Mouse (Mus musculus) heart, embryonic 14.5 days (tissue): ENCODE data around the gene Colgalt1. TPM values are rescaled to one million over a fixed set of nuclear protein-coding genes. Genes with fewer than 3 reads are reported as not detected.

Source experiments
- ATAC-seq: fragments of 200-750 bp; cut with Nextera tagmentation; 2 replicates; pipeline ENCODE4 v1.8.0; 2017; ENCODE audit warnings: low read depth, moderate TSS enrichment; ENCODE audit not compliant: insufficient number of reproducible peaks, insufficient read depth, low FRiP score
- H3K27ac ChIP-seq, 2 experiments: fragments of 200-500 bp in 1 of 2; fragments of 300-500 bp in 1 of 2; sonication (generic) in 1 of 2; replicated peaks in 1 of 2; 2 replicates each; pipeline ENCODE4 v1.5.1; 2012 to 2014; ENCODE audit warnings: low read depth in 2 of 2, low read length in 2 of 2, control low read depth in 1 of 2, mild to moderate bottlenecking in 1 of 2, mixed read lengths in 1 of 2; ENCODE audit not compliant: control insufficient read depth in 1 of 2, insufficient read depth in 1 of 2
- H3K27me3 ChIP-seq: fragments of 300-500 bp; sonication (generic); 2 replicates; pipeline ENCODE4 v1.6.1; 2014; ENCODE audit warnings: mild to moderate bottlenecking, low read length, control low read depth; ENCODE audit not compliant: control insufficient read depth, insufficient read depth
- H3K36me3 ChIP-seq: fragments of 300-500 bp; sonication (generic); 2 replicates; pipeline ENCODE4 v1.6.1; 2014; ENCODE audit warnings: mild to moderate bottlenecking, control low read depth, low read length, mixed read lengths; ENCODE audit not compliant: control insufficient read depth, insufficient read depth
- H3K4me1 ChIP-seq, 2 experiments: fragments of 200-500 bp in 1 of 2; fragments of 300-500 bp in 1 of 2; sonication (generic) in 1 of 2; 2 replicates each; pipeline ENCODE4 v1.6.1; 2012 to 2014; ENCODE audit warnings: low read length in 2 of 2, control low read depth in 1 of 2, mixed read lengths in 1 of 2; ENCODE audit not compliant: control insufficient read depth in 2 of 2, insufficient read depth in 2 of 2
- H3K4me2 ChIP-seq: fragments of 300-500 bp; sonication (generic); 2 replicates; pipeline ENCODE4 v1.6.1; 2014; ENCODE audit warnings: mild to moderate bottlenecking, low read length
- H3K4me3 ChIP-seq, 2 experiments: fragments of 200-500 bp in 1 of 2; fragments of 300-500 bp in 1 of 2; sonication (generic) in 1 of 2; 2 replicates each; pipeline ENCODE4 v1.5.1; 2012 to 2014; ENCODE audit warnings: low read length in 2 of 2, mild to moderate bottlenecking in 2 of 2, control low read depth in 1 of 2, low read depth in 1 of 2, moderate library complexity in 1 of 2; ENCODE audit not compliant: control insufficient read depth in 1 of 2, insufficient read depth in 1 of 2
- H3K9ac ChIP-seq: fragments of 300-500 bp; sonication (generic); 2 replicates; pipeline ENCODE4 v1.6.1; 2014; ENCODE audit warnings: mild to moderate bottlenecking, low read length
- H3K9me3 ChIP-seq: fragments of 300-500 bp; sonication (generic); 2 replicates; pipeline ENCODE4 v1.6.1; 2016; ENCODE audit warnings: low read length, control low read depth; ENCODE audit not compliant: control insufficient read depth
- WGBS: fragments of 180-500 bp; shearing (Covaris S2); extraction: QIAGEN DNeasy Blood & Tissue Kit; methylation state at CpG from one replicate; pipeline ENCODE4 v1.1.7; 2014; 5-methylcytosine and 5-hydroxymethylcytosine counted together
- polyA plus RNA-seq: library from polyadenylated mRNA; unstranded; fragments of >200 nt; fragmentation: Nextera tagmentation; extraction: Ambion mirVana; gene quantifications from 2 replicates; pipeline ENCODE4 v1.2.1, GENCODE M21; 2014

The Colgalt1 gene
- polyA plus RNA-seq, 1 experiment from 2014 or later: 61.6 TPM

GRCm38 (mm10) chr8:71597451-71597850 is 13.3 kb upstream of the Colgalt1 start, which contains the start of gene Fam129c:
Gene Fam129c, plus strand, starts transcription at chr8:71597648.
- Histone ChIP-seq H3K27ac (no peak within 1 kb of the TSS), H3K4me3 (no peak within 1 kb of the TSS), H3K27me3 (peaks cover 20% of the 10 kb centered on the region), H3K9me3 (no peaks in the 10 kb centered on the region), H3K36me3 (peaks cover 11% of the 10 kb centered on the region; the same call in 1 of the 2 replicates), H3K4me1 (peaks cover 7 to 15% of the 10 kb centered on the region in 2 experiments; a peak in 3 of 4 replicates), H3K4me2 (no peak within 1 kb of the TSS), H3K9ac (no peak within 1 kb of the TSS)
- WGBS: 80% methylated on average over 3 of the region's 3 CpGs
- no peak for ATAC-seq

DNA sequence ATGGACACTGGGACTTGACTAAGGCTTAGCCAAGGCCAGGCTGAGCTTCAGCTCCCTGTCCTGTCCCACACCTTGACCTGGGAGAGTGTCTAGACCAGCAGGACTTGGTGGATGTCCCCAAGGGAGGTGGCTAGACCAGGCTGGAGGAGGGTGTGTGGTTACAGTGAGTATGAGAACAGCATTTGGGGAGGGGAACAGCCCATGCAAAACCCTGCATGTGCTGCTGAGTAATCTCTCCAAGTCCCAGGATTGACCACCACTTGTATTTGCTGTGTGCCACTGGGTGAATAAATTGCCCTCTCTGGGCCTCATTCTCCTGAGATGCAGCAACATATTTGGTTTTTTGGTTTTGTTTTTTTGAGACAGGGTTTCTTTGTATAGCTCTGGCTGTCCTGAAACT is 12.4 kb upstream of the Colgalt1 start:
- no peak overlapping the region for H3K4me3 ChIP-seq
- H3K4me2 ChIP-seq: no peak overlapping the region
- no peak overlapping the region for H3K9ac ChIP-seq
- H3K27ac ChIP-seq: no peak overlapping the region
- no peak for ATAC-seq
- no peaks in the 10 kb centered on the region for H3K9me3 ChIP-seq
- H3K4me1 ChIP-seq: peaks cover 9 to 13% of the 10 kb centered on the region in 2 experiments; a peak in 3 of 4 replicates
- peaks cover 11% of the 10 kb centered on the region; the same call in 1 of the 2 replicates for H3K36me3 ChIP-seq
- peaks cover 27% of the 10 kb centered on the region for H3K27me3 ChIP-seq

GRCm38 (mm10) chr8:71598841-71599240 is 12.0 kb upstream of the Colgalt1 start:
- no peak overlapping the region for H3K9ac ChIP-seq
- H3K4me1 ChIP-seq: peaks cover 9 to 12% of the 10 kb centered on the region in 2 experiments; a peak in 3 of 4 replicates
- peaks cover 32% of the 10 kb centered on the region for H3K27me3 ChIP-seq
- H3K4me2 ChIP-seq: no peak overlapping the region
- no peak overlapping the region for H3K27ac ChIP-seq
- H3K9me3 ChIP-seq: no peaks in the 10 kb centered on the region
- ATAC-seq: no peak
- H3K36me3 ChIP-seq: peaks cover 11% of the 10 kb centered on the region; the same call in 1 of the 2 replicates
- WGBS: 89% methylated on average over 5 of the region's 5 CpGs
- no peak overlapping the region for H3K4me3 ChIP-seq

GRCm38 (mm10) chr8:71601939-71602665 is 8.7 kb upstream of the Colgalt1 start:
- peaks cover 9 to 12% of the 10 kb centered on the region in 2 experiments; a peak in 3 of 4 replicates for H3K4me1 ChIP-seq
- H3K4me3 ChIP-seq: peak overlapping the region; percentile 16 to 33
- peak overlapping the region; percentile 65 for H3K4me2 ChIP-seq
- H3K9ac ChIP-seq: 0 out of 2 replicates have a peak overlapping the region, but pooled peaks have one; percentile 1
- H3K27ac ChIP-seq: no peak overlapping the region
- peaks cover 35% of the 10 kb centered on the region for H3K27me3 ChIP-seq
- H3K36me3 ChIP-seq: no peaks in the 10 kb centered on the region
- H3K9me3 ChIP-seq: no peaks in the 10 kb centered on the region
- peak; percentile 8; the same call in 1 of the 2 replicates for ATAC-seq
- 3% methylated on average over 64 of the region's 65 CpGs for WGBS

DNA sequence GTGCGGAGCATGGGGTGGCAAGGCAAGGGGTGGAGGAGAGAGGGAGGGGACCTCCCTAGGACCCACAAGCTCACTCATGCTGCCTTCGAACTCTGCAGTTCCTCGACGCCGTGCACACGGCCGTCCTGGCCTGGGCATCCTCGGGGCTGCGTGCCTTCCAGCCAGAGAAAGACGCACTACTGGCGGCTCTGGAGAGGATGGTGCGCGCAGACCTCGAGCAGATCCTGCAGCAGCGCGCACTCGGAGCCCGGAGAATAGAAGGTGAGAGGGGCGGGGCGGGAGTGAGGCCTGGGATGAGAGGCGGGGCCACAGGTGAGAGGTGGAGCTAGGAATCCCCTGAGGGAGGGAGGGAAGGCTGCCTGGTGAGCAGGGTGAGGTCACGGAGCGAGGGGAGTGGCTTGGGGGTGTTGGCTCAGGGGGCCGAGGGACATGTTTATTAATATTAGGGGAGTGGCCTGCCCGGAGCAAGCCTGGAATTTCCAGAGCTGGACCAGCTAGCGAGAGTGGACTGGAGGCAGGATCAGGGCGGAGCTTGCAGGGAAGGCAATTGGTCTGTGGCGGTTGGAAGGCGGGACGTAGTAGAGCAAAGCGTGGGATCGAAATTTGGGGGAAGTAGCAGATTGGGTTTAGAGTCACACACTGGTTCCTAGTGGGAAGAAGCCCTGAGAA is 8.0 kb upstream of the Colgalt1 start:
- under 1% methylated on average over 32 of the region's 32 CpGs for WGBS
- H3K4me1 ChIP-seq: peaks cover 9 to 12% of the 10 kb centered on the region in 2 experiments; a peak in 3 of 4 replicates
- H3K4me2 ChIP-seq: peak overlapping the region; percentile 65
- peaks cover 35% of the 10 kb centered on the region for H3K27me3 ChIP-seq
- H3K9ac ChIP-seq: 0 out of 2 replicates have a peak overlapping the region, but pooled peaks have one; percentile 1
- ATAC-seq: peak; percentile 66
- H3K9me3 ChIP-seq: no peaks in the 10 kb centered on the region
- no peak overlapping the region for H3K27ac ChIP-seq
- H3K36me3 ChIP-seq: no peaks in the 10 kb centered on the region
- peak overlapping the region; percentile 16 to 33 for H3K4me3 ChIP-seq

DNA sequence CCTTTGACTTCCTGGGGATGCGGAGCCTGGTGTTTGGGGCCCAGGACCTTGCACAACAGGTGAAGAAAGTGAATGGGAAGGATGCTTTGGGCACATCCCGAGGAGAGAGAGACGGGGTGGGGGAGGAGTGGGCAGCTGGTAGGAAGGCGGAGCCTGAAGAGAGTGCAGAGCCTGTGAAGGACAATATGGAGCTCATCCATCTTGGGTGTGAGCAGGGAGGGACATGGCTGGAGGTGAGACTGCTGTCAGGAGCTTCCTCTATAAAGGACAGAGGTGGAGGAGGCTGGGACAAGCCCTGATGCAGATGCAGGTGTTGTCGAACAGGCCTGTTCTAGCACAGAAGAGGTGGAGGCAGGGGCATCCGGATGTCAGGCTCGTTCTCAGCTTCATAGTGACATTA is 6.8 kb upstream of the Colgalt1 start:
- no peak overlapping the region for H3K4me2 ChIP-seq
- H3K4me3 ChIP-seq: no peak overlapping the region
- peaks cover 35% of the 10 kb centered on the region for H3K27me3 ChIP-seq
- 67% methylated on average over 7 of the region's 7 CpGs for WGBS
- no peak for ATAC-seq
- H3K27ac ChIP-seq: no peak overlapping the region
- no peaks in the 10 kb centered on the region for H3K36me3 ChIP-seq
- peaks cover 9 to 12% of the 10 kb centered on the region in 2 experiments; a peak in 3 of 4 replicates for H3K4me1 ChIP-seq
- H3K9me3 ChIP-seq: no peaks in the 10 kb centered on the region
- H3K9ac ChIP-seq: no peak overlapping the region

- H3K27ac ChIP-seq: no peak overlapping the region
- peaks cover 44% of the 10 kb centered on the region for H3K36me3 ChIP-seq
- H3K4me2 ChIP-seq: peak overlapping the region; percentile 70
- WGBS: 35% methylated on average over 5 of the region's 5 CpGs
- H3K9me3 ChIP-seq: no peaks in the 10 kb centered on the region
- peak overlapping the region; percentile 77 to 79 for H3K4me3 ChIP-seq
- no peaks in the 10 kb centered on the region for H3K27me3 ChIP-seq
- H3K4me1 ChIP-seq: peaks cover 8 to 10% of the 10 kb centered on the region in 2 experiments
- ATAC-seq: no peak
- peak overlapping the region; percentile 86 for H3K9ac ChIP-seq
Observed at GRCm38 (mm10) chr8:71612141-71612540, 1.3 kb downstream of the Colgalt1 start.
